Mouse (Mus musculus) neural tube, embryonic 12.5 days (tissue): ENCODE measurements around the gene Mycbp2. TPM values are rescaled to one million over a fixed set of nuclear protein-coding genes. Genes with fewer than 3 reads are reported as not detected.

Source experiments
- ATAC-seq: fragments of 200-750 bp; cut with Nextera tagmentation; 2 replicates; pipeline ENCODE4 v1.8.0; 2017; ENCODE audit warnings: low read depth, mild to moderate bottlenecking, moderate TSS enrichment, moderate library complexity; ENCODE audit not compliant: low FRiP score
- H3K27ac ChIP-seq: fragments of 300-500 bp; sonication (generic); 2 replicates; pipeline ENCODE4 v1.5.1; 2016
- H3K27me3 ChIP-seq: fragments of 300-500 bp; sonication (generic); replicated peaks from 2 replicates; pipeline ENCODE4 v1.6.1; 2016; ENCODE audit warnings: mild to moderate bottlenecking
- H3K36me3 ChIP-seq: fragments of 300-500 bp; sonication (generic); 2 replicates; pipeline ENCODE4 v1.6.1; 2016; ENCODE audit warnings: mild to moderate bottlenecking
- H3K4me1 ChIP-seq: fragments of 300-500 bp; sonication (generic); 2 replicates; pipeline ENCODE4 v1.6.1; 2016
- H3K4me2 ChIP-seq: fragments of 300-500 bp; sonication (generic); replicated peaks from 2 replicates; pipeline ENCODE4 v1.6.1; 2016; ENCODE audit warnings: mild to moderate bottlenecking
- H3K4me3 ChIP-seq: fragments of 300-500 bp; sonication (generic); 2 replicates; pipeline ENCODE4 v1.5.1; 2016
- H3K9ac ChIP-seq: fragments of 300-500 bp; sonication (generic); 2 replicates; pipeline ENCODE4 v1.6.1; 2016; ENCODE audit warnings: mild to moderate bottlenecking
- H3K9me3 ChIP-seq: fragments of 300-500 bp; sonication (generic); 2 replicates; pipeline ENCODE4 v1.6.1; 2016; ENCODE audit warnings: mild to moderate bottlenecking
- WGBS: fragments of 180-500 bp; shearing (Covaris S2); methylation state at CpG from one replicate; pipeline ENCODE4 v1.1.7; 2016; 5-methylcytosine and 5-hydroxymethylcytosine counted together
- polyA plus RNA-seq: library from polyadenylated mRNA; unstranded; fragments of >200 nt; fragmentation: Nextera tagmentation; extraction: Ambion mirVana; gene quantifications from 2 replicates; pipeline ENCODE4 v1.2.1, GENCODE M21; 2016

The Mycbp2 gene
- polyA plus RNA-seq, 1 experiment from 2014 or later = 40.8 TPM

- WGBS = 96% methylated on average over 5 of the region's 5 CpGs
- peaks cover 49% of the 10 kb centered on the region for H3K36me3 ChIP-seq
Measured at GRCm38 (mm10) chr14:103150139-103150538, 196.5 kb downstream of the Mycbp2 start.

GRCm38 (mm10) chr14:103131991-103132390 is 214.6 kb downstream of the Mycbp2 start:
- Histone ChIP-seq H3K4me1 (no peaks in the 10 kb centered on the region), H3K9ac (no peak overlapping the region), H3K4me2 (no peak overlapping the region), H3K4me3 (no peak overlapping the region), H3K9me3 (no peaks in the 10 kb centered on the region), H3K27ac (no peak overlapping the region), H3K36me3 (peaks cover 61% of the 10 kb centered on the region), H3K27me3 (no peaks in the 10 kb centered on the region)
- WGBS = 82% methylated on average over 2 of the region's 2 CpGs
- ATAC-seq = no peak

More at GRCm38 (mm10) chr14:103150139-103150538, 196.5 kb downstream of the Mycbp2 start:
- H3K4me1 ChIP-seq = no peaks in the 10 kb centered on the region
- H3K4me2 ChIP-seq = no peak overlapping the region
- no peak overlapping the region for H3K9ac ChIP-seq
- no peak for ATAC-seq
- H3K9me3 ChIP-seq = no peaks in the 10 kb centered on the region
- no peak overlapping the region for H3K4me3 ChIP-seq
- H3K27ac ChIP-seq = no peak overlapping the region
- H3K27me3 ChIP-seq = no peaks in the 10 kb centered on the region

GRCm38 (mm10) chr14:103125756-103126155 is 220.9 kb downstream of the Mycbp2 start:
- WGBS = 88% methylated on average over 6 of the region's 6 CpGs
- H3K4me2 ChIP-seq = no peak overlapping the region
- H3K9me3 ChIP-seq = no peaks in the 10 kb centered on the region
- H3K36me3 ChIP-seq = peaks cover 72% of the 10 kb centered on the region
- no peak for ATAC-seq
- H3K9ac ChIP-seq = no peak overlapping the region
- H3K27me3 ChIP-seq = no peaks in the 10 kb centered on the region
- H3K4me3 ChIP-seq = no peak overlapping the region
- H3K4me1 ChIP-seq = no peaks in the 10 kb centered on the region
- no peak overlapping the region for H3K27ac ChIP-seq

GRCm38 (mm10) chr14:103114994-103115670 is 231.5 kb downstream of the Mycbp2 start:
- Histone ChIP-seq H3K4me1 (no peaks in the 10 kb centered on the region), H3K4me3 (no peak overlapping the region), H3K9me3 (no peaks in the 10 kb centered on the region), H3K27me3 (no peaks in the 10 kb centered on the region), H3K36me3 (peaks cover 53% of the 10 kb centered on the region), H3K27ac (no peak overlapping the region), H3K9ac (no peak overlapping the region), H3K4me2 (no peak overlapping the region)
- no peak for ATAC-seq
- 97% methylated on average over 3 of the region's 3 CpGs for WGBS

GRCm38 (mm10) chr14:103112606-103113363 is 233.8 kb downstream of the Mycbp2 start:
- WGBS = 90% methylated on average over 3 of the region's 3 CpGs
- no peaks in the 10 kb centered on the region for H3K4me1 ChIP-seq
- H3K27ac ChIP-seq = no peak overlapping the region
- no peaks in the 10 kb centered on the region for H3K27me3 ChIP-seq
- no peak for ATAC-seq
- peaks cover 36% of the 10 kb centered on the region for H3K36me3 ChIP-seq
- no peak overlapping the region for H3K9ac ChIP-seq
- H3K9me3 ChIP-seq = no peaks in the 10 kb centered on the region
- H3K4me3 ChIP-seq = no peak overlapping the region
- no peak overlapping the region for H3K4me2 ChIP-seq

GRCm38 (mm10) chr14:103109971-103110370 is 236.6 kb downstream of the Mycbp2 start:
- H3K27ac ChIP-seq = no peak overlapping the region
- WGBS = 85% methylated on average over 4 of the region's 4 CpGs
- ATAC-seq = no peak
- peaks cover 11% of the 10 kb centered on the region for H3K36me3 ChIP-seq
- no peak overlapping the region for H3K4me2 ChIP-seq
- no peaks in the 10 kb centered on the region for H3K27me3 ChIP-seq
- H3K4me3 ChIP-seq = no peak overlapping the region
- H3K9ac ChIP-seq = no peak overlapping the region
- H3K9me3 ChIP-seq = no peaks in the 10 kb centered on the region
- H3K4me1 ChIP-seq = no peaks in the 10 kb centered on the region

- Histone ChIP-seq H3K27ac (no peak overlapping the region), H3K4me1 (no peaks in the 10 kb centered on the region), H3K4me3 (no peak overlapping the region), H3K4me2 (no peak overlapping the region), H3K36me3 (no peaks in the 10 kb centered on the region), H3K27me3 (no peaks in the 10 kb centered on the region), H3K9me3 (no peaks in the 10 kb centered on the region), H3K9ac (no peak overlapping the region)
- WGBS = 91% methylated on average over 2 of the region's 2 CpGs
- ATAC-seq = no peak
Measured at GRCm38 (mm10) chr14:103106301-103106700, 240.3 kb downstream of the Mycbp2 start.

- ATAC-seq = no peak
- H3K4me1 ChIP-seq = peaks cover 3% of the 10 kb centered on the region; the same call in 1 of the 2 replicates
- H3K9ac ChIP-seq = no peak overlapping the region
- no peaks in the 10 kb centered on the region for H3K27me3 ChIP-seq
- H3K9me3 ChIP-seq = no peaks in the 10 kb centered on the region
- 82% methylated on average over 10 of the region's 10 CpGs for WGBS
- H3K4me2 ChIP-seq = no peak overlapping the region
- no peak overlapping the region for H3K27ac ChIP-seq
- no peaks in the 10 kb centered on the region for H3K36me3 ChIP-seq
- no peak overlapping the region for H3K4me3 ChIP-seq
Measured at GRCm38 (mm10) chr14:103102731-103103335, 243.8 kb downstream of the Mycbp2 start.

- Histone ChIP-seq H3K27ac (no peak overlapping the region), H3K9ac (no peak overlapping the region), H3K4me2 (no peak overlapping the region), H3K4me3 (no peak overlapping the region), H3K27me3 (no peaks in the 10 kb centered on the region), H3K9me3 (no peaks in the 10 kb centered on the region), H3K4me1 (peaks cover 6% of the 10 kb centered on the region), H3K36me3 (no peaks in the 10 kb centered on the region)
- ATAC-seq = no peak
- WGBS = 62% methylated on average over 6 of the region's 6 CpGs
Measured at GRCm38 (mm10) chr14:103102246-103102645, 244.4 kb downstream of the Mycbp2 start.

- Histone ChIP-seq H3K4me2 (no peak overlapping the region), H3K27me3 (no peaks in the 10 kb centered on the region), H3K36me3 (no peaks in the 10 kb centered on the region), H3K9me3 (no peaks in the 10 kb centered on the region), H3K4me3 (no peak overlapping the region), H3K4me1 (peaks cover 14% of the 10 kb centered on the region), H3K9ac (no peak overlapping the region), H3K27ac (no peak overlapping the region)
- WGBS = 86% methylated on average over 3 of the region's 3 CpGs
- no peak for ATAC-seq
Measured at GRCm38 (mm10) chr14:103101171-103101570, 245.4 kb downstream of the Mycbp2 start.

GRCm38 (mm10) chr14:103100296-103100695 is 246.3 kb downstream of the Mycbp2 start:
- WGBS = 87% methylated on average over 13 of the region's 13 CpGs
- Histone ChIP-seq H3K9ac (no peak overlapping the region), H3K4me2 (no peak overlapping the region), H3K4me1 (peaks cover 14% of the 10 kb centered on the region), H3K36me3 (peaks cover 1% of the 10 kb centered on the region; the same call in 1 of the 2 replicates), H3K4me3 (no peak overlapping the region), H3K9me3 (no peaks in the 10 kb centered on the region), H3K27ac (no peak overlapping the region), H3K27me3 (no peaks in the 10 kb centered on the region)
- no peak for ATAC-seq

- H3K36me3 ChIP-seq = peaks cover 4% of the 10 kb centered on the region; the same call in 1 of the 2 replicates
- H3K4me2 ChIP-seq = peak within 1 kb of the TSS; percentile 60
- no peaks in the 10 kb centered on the region for H3K27me3 ChIP-seq
- H3K27ac ChIP-seq = peak within 1 kb of the TSS; percentile 97
- peaks cover 14% of the 10 kb centered on the region for H3K4me1 ChIP-seq
- no peaks in the 10 kb centered on the region for H3K9me3 ChIP-seq
- WGBS = under 1% methylated on average over 88 of the region's 88 CpGs
- peak; percentile 89 for ATAC-seq
- H3K4me3 ChIP-seq = peak within 1 kb of the TSS; percentile 93
- H3K9ac ChIP-seq = peak within 1 kb of the TSS; percentile 99
Measured at GRCm38 (mm10) chr14:103099238-103099933, 247.2 kb downstream of the Mycbp2 start, which contains the start of gene Fbxl3. Gene Fbxl3 (minus strand): TSS chr14:103099566.
